Mouse (Mus musculus) kidney, embryonic 16.5 days (tissue): ENCODE results near the gene Prkcq. TPM values are rescaled to one million over a fixed set of nuclear protein-coding genes. Genes with fewer than 3 reads are reported as not detected.

Source experiments
- ATAC-seq: fragments of 200-750 bp; cut with Nextera tagmentation; 2 replicates; pipeline ENCODE4 v1.8.0; 2017; ENCODE audit warnings: moderate TSS enrichment; ENCODE audit not compliant: low FRiP score, low TSS enrichment
- H3K27ac ChIP-seq: fragments of 300-500 bp; sonication (generic); 2 replicates; pipeline ENCODE4 v1.5.1; 2014; ENCODE audit warnings: low read length
- H3K27me3 ChIP-seq: fragments of 300-500 bp; sonication (generic); 2 replicates; pipeline ENCODE4 v1.6.1; 2014; ENCODE audit warnings: low read length, control low read depth, mixed read lengths; ENCODE audit not compliant: insufficient read depth
- H3K36me3 ChIP-seq: fragments of 300-500 bp; sonication (generic); 2 replicates; pipeline ENCODE4 v1.6.1; 2014; ENCODE audit warnings: low read length, control low read depth, mixed read lengths; ENCODE audit not compliant: insufficient read depth
- H3K4me1 ChIP-seq: fragments of 300-500 bp; sonication (generic); 2 replicates; pipeline ENCODE4 v1.6.1; 2014; ENCODE audit warnings: low read length, control low read depth, mixed read lengths; ENCODE audit not compliant: insufficient read depth
- H3K4me2 ChIP-seq: fragments of 300-500 bp; sonication (generic); replicated peaks from 2 replicates; pipeline ENCODE4 v1.6.1; 2014; ENCODE audit warnings: low read depth, low read length
- H3K4me3 ChIP-seq: fragments of 300-500 bp; sonication (generic); 2 replicates; pipeline ENCODE4 v1.5.1; 2014; ENCODE audit warnings: mild to moderate bottlenecking, low read length
- H3K9ac ChIP-seq: fragments of 300-500 bp; sonication (generic); replicated peaks from 2 replicates; pipeline ENCODE4 v1.6.1; 2014; ENCODE audit warnings: low read length
- H3K9me3 ChIP-seq: fragments of 300-500 bp; sonication (generic); 2 replicates; pipeline ENCODE4 v1.6.1; 2016; ENCODE audit warnings: low read length, control low read depth
- WGBS: fragments of 180-500 bp; shearing (Covaris S2); extraction: QIAGEN DNeasy Blood & Tissue Kit; methylation state at CpG from one replicate; pipeline ENCODE4 v1.1.7; 2014; 5-methylcytosine and 5-hydroxymethylcytosine counted together
- polyA plus RNA-seq: library from polyadenylated mRNA; unstranded; fragments of >200 nt; fragmentation: Nextera tagmentation; extraction: Ambion mirVana; gene quantifications from 2 replicates; pipeline ENCODE4 v1.2.1, GENCODE M21; 2015

Gene Prkcq
- polyA plus RNA-seq: 5.0 and 5.5 TPM in 2 replicates

GRCm38 (mm10) chr2:11171754-11172501, at the start of gene Prkcq:
Gene Prkcq (plus strand): TSS chr2:11172108.
- H3K27ac ChIP-seq: peak within 1 kb of the TSS; percentile 46; the same call in 1 of the 2 replicates
- H3K9ac ChIP-seq: peak within 1 kb of the TSS; percentile 67
- ATAC-seq: peak; percentile 97
- H3K27me3 ChIP-seq: no peaks in the 10 kb centered on the region
- 2% methylated on average over 51 of the region's 51 CpGs for WGBS
- H3K9me3 ChIP-seq: no peaks in the 10 kb centered on the region
- peak within 1 kb of the TSS; percentile 91 for H3K4me2 ChIP-seq
- peaks cover 8% of the 10 kb centered on the region; the same call in 1 of the 2 replicates for H3K4me1 ChIP-seq
- H3K36me3 ChIP-seq: no peaks in the 10 kb centered on the region
- peak within 1 kb of the TSS; percentile 62 for H3K4me3 ChIP-seq

DNA sequence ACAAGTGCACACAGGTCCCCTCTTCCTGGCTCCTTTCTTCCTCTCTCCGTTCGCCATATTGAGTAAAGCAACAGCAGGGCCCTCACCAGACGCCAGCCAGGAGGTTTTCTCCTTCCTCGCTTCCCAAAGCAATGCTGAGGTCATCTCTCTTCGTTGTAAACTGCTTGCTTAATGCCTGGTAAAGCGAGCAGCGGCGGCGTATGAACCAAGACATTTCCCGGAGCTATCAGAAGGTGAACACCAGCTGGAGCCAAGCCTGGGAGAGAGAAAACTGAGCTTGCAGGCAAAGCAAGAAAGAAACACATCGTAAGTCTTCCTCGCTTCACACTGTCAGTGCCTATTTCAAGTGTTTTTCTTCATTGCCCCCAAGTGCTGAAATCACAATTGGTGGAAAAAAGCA, 41.0 kb upstream of the Prkcq start:
- H3K9me3 ChIP-seq: no peaks in the 10 kb centered on the region
- no peaks in the 10 kb centered on the region for H3K36me3 ChIP-seq
- no peaks in the 10 kb centered on the region for H3K4me1 ChIP-seq
- H3K9ac ChIP-seq: no peak overlapping the region
- no peak overlapping the region for H3K27ac ChIP-seq
- H3K4me2 ChIP-seq: no peak overlapping the region
- ATAC-seq: no peak
- H3K4me3 ChIP-seq: no peak overlapping the region
- whole genome bisulfite sequencing: 54% methylated on average over 12 of the region's 12 CpGs
- H3K27me3 ChIP-seq: no peaks in the 10 kb centered on the region

DNA sequence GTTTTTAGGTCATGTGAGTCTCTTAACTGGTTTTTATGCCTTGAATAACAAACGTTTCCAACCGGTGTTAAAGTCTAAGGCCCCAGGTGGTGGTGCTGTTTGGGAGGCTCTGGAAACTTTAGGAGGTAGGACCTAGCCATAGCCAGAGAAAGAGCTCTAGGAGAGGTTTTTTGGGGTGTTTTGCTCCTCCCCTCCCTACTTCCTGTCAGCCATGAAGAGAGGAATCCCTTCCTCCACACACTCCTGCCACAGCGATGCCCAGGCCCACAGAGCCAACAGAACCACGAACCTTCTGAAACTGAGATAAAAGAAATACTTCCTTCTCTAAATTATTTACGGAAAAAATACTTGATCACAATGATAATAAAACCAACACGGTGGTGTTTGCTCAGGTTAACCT, 36.2 kb upstream of the Prkcq start:
- Histone ChIP-seq H3K27ac (no peak overlapping the region), H3K9ac (no peak overlapping the region), H3K27me3 (no peaks in the 10 kb centered on the region), H3K9me3 (no peaks in the 10 kb centered on the region), H3K4me2 (no peak overlapping the region), H3K36me3 (no peaks in the 10 kb centered on the region), H3K4me3 (no peak overlapping the region), H3K4me1 (no peaks in the 10 kb centered on the region)
- ATAC-seq: no peak
- 37% methylated on average over 6 of the region's 6 CpGs for WGBS

DNA sequence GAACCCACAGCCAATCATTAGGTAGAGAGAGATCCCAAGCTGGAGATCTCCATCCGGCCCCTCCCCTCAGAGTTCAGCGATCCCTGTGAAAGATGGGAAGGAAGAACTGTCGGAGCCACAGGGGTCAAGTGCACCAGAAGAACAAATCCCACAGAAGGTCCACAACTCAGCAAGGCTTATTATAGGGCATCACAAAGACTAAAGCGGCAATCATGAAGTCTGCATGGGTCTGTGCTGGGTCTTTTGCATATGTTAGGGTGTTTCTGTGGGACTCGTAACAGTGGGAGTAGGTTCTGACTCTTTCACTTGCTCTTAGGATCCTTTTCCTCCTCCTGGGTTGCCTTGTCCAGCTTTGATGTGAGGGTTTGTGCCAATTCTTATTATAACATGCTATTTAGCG, 33.8 kb upstream of the Prkcq start:
- H3K4me3 ChIP-seq: no peak overlapping the region
- WGBS: 90% methylated on average over 6 of the region's 6 CpGs
- H3K4me2 ChIP-seq: no peak overlapping the region
- ATAC-seq: no peak
- H3K27me3 ChIP-seq: no peaks in the 10 kb centered on the region
- H3K9ac ChIP-seq: no peak overlapping the region
- no peaks in the 10 kb centered on the region for H3K36me3 ChIP-seq
- no peak overlapping the region for H3K27ac ChIP-seq
- no peaks in the 10 kb centered on the region for H3K4me1 ChIP-seq
- no peaks in the 10 kb centered on the region for H3K9me3 ChIP-seq

DNA sequence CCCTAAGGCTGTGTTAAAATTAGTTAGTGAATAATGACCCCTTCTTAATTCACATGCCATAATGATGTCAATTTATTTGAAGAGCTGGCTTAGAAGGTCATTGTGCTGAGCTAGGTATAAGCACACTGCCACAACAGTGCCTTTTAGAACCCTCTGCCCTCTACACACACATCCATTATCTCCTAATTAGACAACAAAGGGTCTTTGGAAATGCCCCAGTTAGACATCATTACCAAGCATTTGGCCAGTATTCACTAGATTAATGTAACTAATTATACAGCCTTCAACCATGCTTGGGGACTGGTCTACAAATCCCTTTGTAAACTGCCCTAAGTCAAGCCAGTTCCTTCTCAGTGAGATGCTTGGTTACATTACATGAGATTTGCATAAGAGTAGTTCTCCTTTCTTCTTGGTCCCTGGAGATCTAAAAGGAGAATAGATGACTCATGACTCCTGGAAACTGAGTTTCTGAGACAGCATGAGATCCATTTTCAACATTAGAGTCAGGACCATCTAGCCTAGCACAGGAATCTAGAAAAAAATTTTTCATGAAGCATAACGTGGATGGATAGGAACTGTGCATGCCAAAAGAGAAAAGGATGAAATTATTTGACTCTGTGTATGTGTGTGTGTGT, 32.3 kb upstream of the Prkcq start:
- Histone ChIP-seq H3K9me3 (no peaks in the 10 kb centered on the region), H3K36me3 (no peaks in the 10 kb centered on the region), H3K9ac (no peak overlapping the region), H3K27me3 (no peaks in the 10 kb centered on the region), H3K4me3 (no peak overlapping the region), H3K4me2 (no peak overlapping the region), H3K4me1 (no peaks in the 10 kb centered on the region), H3K27ac (no peak overlapping the region)
- 84% methylated on average over 1 of the region's 1 CpGs for WGBS
- ATAC-seq: no peak

DNA sequence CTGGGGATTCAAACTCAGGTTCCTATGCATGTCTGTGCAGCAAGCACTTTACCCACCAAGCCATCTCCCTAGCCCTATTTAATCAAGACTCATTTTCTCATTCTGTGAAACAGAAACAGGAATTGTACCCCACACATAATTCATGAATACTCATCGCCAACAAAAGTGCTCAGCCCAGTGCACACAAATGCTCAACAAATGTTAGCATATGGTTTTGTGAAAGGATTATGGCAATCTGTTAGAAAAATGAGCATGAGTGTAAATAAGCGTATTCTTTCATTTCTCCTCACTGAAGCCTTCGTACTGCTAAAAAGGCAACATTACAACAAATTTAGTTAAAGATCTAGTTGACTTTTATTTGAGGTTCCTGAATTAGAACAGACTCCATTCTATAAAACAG, 31.5 kb upstream of the Prkcq start:
- WGBS: 95% methylated on average over 3 of the region's 3 CpGs
- no peak for ATAC-seq
- H3K9me3 ChIP-seq: no peaks in the 10 kb centered on the region

GRCm38 (mm10) chr2:11149091-11149490, 22.8 kb upstream of the Prkcq start:
- Histone ChIP-seq H3K9ac (no peak overlapping the region), H3K4me3 (no peak overlapping the region), H3K27ac (no peak overlapping the region), H3K4me2 (no peak overlapping the region), H3K27me3 (no peaks in the 10 kb centered on the region), H3K9me3 (no peaks in the 10 kb centered on the region), H3K36me3 (no peaks in the 10 kb centered on the region), H3K4me1 (no peaks in the 10 kb centered on the region)
- 89% methylated on average over 4 of the region's 4 CpGs for WGBS
- no peak for ATAC-seq

More for the DNA sequence above, 31.5 kb upstream of the Prkcq start:
- no peaks in the 10 kb centered on the region for H3K27me3 ChIP-seq
- no peak overlapping the region for H3K4me3 ChIP-seq
- H3K36me3 ChIP-seq: no peaks in the 10 kb centered on the region
- H3K27ac ChIP-seq: no peak overlapping the region
- no peak overlapping the region for H3K9ac ChIP-seq
- H3K4me2 ChIP-seq: no peak overlapping the region
- H3K4me1 ChIP-seq: no peaks in the 10 kb centered on the region

DNA sequence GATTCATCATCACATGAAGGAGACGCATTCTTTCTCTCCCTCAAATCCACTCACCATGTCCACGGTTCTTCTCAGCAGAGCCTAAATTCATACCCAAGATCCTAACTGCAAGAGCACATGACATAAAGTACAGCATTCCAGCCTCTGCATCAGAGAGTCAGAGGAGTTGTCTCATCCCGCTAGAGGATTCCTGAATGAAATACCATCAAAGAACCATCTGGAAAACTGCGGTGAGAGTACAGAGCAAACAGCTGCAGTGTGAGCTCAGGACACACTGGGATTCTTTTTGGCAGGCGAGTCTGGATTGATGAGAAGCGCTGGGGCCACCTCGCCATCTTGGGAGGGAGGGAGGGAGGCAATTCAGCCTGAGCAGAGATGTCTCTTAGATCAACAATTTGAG, 20.9 kb upstream of the Prkcq start:
- H3K4me3 ChIP-seq: no peak overlapping the region
- no peaks in the 10 kb centered on the region for H3K36me3 ChIP-seq
- no peak overlapping the region for H3K4me2 ChIP-seq
- H3K9ac ChIP-seq: no peak overlapping the region
- WGBS: 78% methylated on average over 7 of the region's 7 CpGs
- H3K4me1 ChIP-seq: no peaks in the 10 kb centered on the region
- H3K27ac ChIP-seq: no peak overlapping the region
- no peak for ATAC-seq
- no peaks in the 10 kb centered on the region for H3K9me3 ChIP-seq
- no peaks in the 10 kb centered on the region for H3K27me3 ChIP-seq

GRCm38 (mm10) chr2:11151655-11152323, 20.1 kb upstream of the Prkcq start:
- Histone ChIP-seq H3K4me3 (no peak overlapping the region), H3K27me3 (no peaks in the 10 kb centered on the region), H3K27ac (no peak overlapping the region), H3K36me3 (no peaks in the 10 kb centered on the region), H3K9me3 (no peaks in the 10 kb centered on the region), H3K4me1 (no peaks in the 10 kb centered on the region), H3K9ac (no peak overlapping the region), H3K4me2 (no peak overlapping the region)
- 82% methylated on average over 6 of the region's 6 CpGs for WGBS
- no peak for ATAC-seq

GRCm38 (mm10) chr2:11159641-11160040, 12.3 kb upstream of the Prkcq start:
- H3K9me3 ChIP-seq: no peaks in the 10 kb centered on the region
- no peak overlapping the region for H3K4me3 ChIP-seq
- no peak overlapping the region for H3K9ac ChIP-seq
- H3K4me2 ChIP-seq: no peak overlapping the region
- no peak for ATAC-seq
- 95% methylated on average over 7 of the region's 7 CpGs for WGBS
- H3K36me3 ChIP-seq: no peaks in the 10 kb centered on the region
- H3K27ac ChIP-seq: no peak overlapping the region
- H3K4me1 ChIP-seq: no peaks in the 10 kb centered on the region
- H3K27me3 ChIP-seq: no peaks in the 10 kb centered on the region
